Mouse (Mus musculus): Measurements from ENCODE around the gene Lpo. TPM values are rescaled to one million over a fixed set of nuclear protein-coding genes. Genes with fewer than 3 reads are reported as not detected.

Gene Lpo
- polyA plus RNA-seq, 1 experiment from 2014 or later: 1.0 TPM

GRCm38 (mm10) chr11:87801711-87802275 is 26.3 kb downstream of the Lpo start:
- 87% methylated on average over 22 of the region's 22 CpGs for WGBS
- no peaks in the 10 kb centered on the region for H3K36me3 ChIP-seq
- no peak for ATAC-seq (ENCODE audit: low FRiP score)
- no peak overlapping the region for H3K4me2 ChIP-seq
- H3K27ac ChIP-seq (replicated peaks): no peak overlapping the region
- H3K9ac ChIP-seq (replicated peaks): no peak overlapping the region
- no peaks in the 10 kb centered on the region for H3K27me3 ChIP-seq (replicated peaks)
- no peaks in the 10 kb centered on the region for H3K4me1 ChIP-seq
- H3K4me3 ChIP-seq (replicated peaks): no peak overlapping the region
- no peaks in the 10 kb centered on the region for H3K9me3 ChIP-seq (replicated peaks)

DNA sequence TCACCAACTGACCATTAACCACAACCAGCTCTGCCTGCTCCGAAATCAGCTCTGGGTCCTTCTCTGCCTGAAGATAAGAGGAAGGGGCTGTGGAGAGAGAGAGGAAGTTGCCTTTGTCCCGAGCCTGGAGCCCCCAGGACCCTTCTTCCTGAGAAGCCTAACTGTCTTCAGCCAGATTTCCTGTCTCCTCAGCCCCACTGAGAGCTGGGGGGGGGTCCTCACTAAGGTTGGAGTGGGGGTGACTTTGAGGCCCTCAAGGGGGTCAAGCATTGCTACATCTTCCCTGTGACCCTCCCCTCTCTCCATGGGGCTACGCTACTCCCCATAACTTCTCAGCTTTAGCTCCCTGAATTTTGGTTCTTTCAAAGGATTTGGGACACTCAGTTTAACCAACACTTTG is 34.6 kb downstream of the Lpo start, which contains the start of gene Mpo:
Gene Mpo (plus strand): TSS at position 122 of the 400 bp plus-strand sequence.
- Histone ChIP-seq H3K9me3 (replicated peaks) (no peaks in the 10 kb centered on the region), H3K27me3 (replicated peaks) (no peaks in the 10 kb centered on the region), H3K27ac (replicated peaks) (no peak within 1 kb of the TSS), H3K4me2 (no peak within 1 kb of the TSS), H3K36me3 (no peaks in the 10 kb centered on the region), H3K9ac (replicated peaks) (no peak within 1 kb of the TSS), H3K4me1 (no peaks in the 10 kb centered on the region), H3K4me3 (replicated peaks) (no peak within 1 kb of the TSS)
- no peak for ATAC-seq (ENCODE audit: low FRiP score)
- 78% methylated on average over 3 of the region's 3 CpGs for WGBS

DNA sequence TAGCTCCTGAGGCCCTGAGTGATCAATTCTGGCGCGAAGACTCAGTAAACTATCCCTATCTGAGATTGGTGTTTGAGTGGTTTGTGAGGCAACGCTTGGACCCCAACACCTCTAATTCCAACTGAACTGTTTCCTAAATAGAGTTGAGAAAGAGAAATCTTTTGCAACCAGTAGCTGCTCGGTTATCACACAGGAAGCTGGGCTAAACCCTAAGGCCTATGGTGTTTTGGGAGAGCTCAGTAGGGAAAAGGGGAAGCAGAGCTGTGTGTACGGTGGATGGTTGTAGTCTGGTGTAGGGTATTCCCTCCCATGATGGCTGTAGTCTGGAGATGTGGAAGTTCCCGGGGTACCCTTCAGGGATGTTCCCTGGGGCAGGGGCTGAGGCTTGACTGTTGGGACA is 38.0 kb downstream of the Lpo start:
- Histone ChIP-seq H3K27me3 (replicated peaks) (no peaks in the 10 kb centered on the region), H3K9me3 (replicated peaks) (no peaks in the 10 kb centered on the region), H3K4me3 (replicated peaks) (no peak overlapping the region), H3K4me2 (no peak overlapping the region), H3K9ac (replicated peaks) (no peak overlapping the region), H3K36me3 (peaks cover 3% of the 10 kb centered on the region), H3K27ac (replicated peaks) (no peak overlapping the region), H3K4me1 (no peaks in the 10 kb centered on the region)
- WGBS: 88% methylated on average over 6 of the region's 6 CpGs
- no peak for ATAC-seq (ENCODE audit: low FRiP score)

- H3K9me3 ChIP-seq (replicated peaks): no peaks in the 10 kb centered on the region
- H3K36me3 ChIP-seq: peaks cover 59% of the 10 kb centered on the region
Observed at GRCm38 (mm10) chr11:87780130-87780529, 48.0 kb downstream of the Lpo start.

DNA sequence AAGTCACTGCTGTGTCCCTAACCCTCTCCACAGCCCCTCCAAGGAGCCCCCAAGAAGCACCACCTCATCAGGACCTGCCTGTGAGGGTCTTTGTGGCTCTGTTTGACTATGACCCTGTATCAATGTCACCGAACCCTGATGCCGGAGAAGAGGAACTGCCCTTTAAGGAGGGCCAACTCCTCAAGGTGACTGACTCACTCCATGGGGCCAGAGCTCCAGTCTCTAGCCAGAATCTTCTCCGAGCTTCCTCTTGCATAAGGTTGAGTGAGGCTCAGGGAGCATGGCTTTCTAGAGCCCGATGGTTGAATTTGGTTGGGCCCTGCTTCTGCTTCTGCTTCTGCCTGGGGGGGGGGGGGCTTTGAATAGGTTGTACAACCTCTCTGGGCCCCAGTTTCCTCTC is 48.7 kb downstream of the Lpo start:
- Histone ChIP-seq H3K27me3 (replicated peaks) (peaks cover 8% of the 10 kb centered on the region; the same call in 1 of the 2 replicates), H3K9ac (replicated peaks) (no peak overlapping the region), H3K36me3 (peaks cover 52% of the 10 kb centered on the region), H3K4me2 (no peak overlapping the region), H3K9me3 (replicated peaks) (no peaks in the 10 kb centered on the region), H3K4me1 (peaks cover 8% of the 10 kb centered on the region; the same call in 1 of the 2 replicates), H3K27ac (replicated peaks) (no peak overlapping the region), H3K4me3 (replicated peaks) (no peak overlapping the region)
- no peak for ATAC-seq (ENCODE audit: low FRiP score)
- WGBS: 83% methylated on average over 4 of the region's 4 CpGs

More at GRCm38 (mm10) chr11:87780130-87780529, 48.0 kb downstream of the Lpo start:
- Histone ChIP-seq H3K9ac (replicated peaks) (no peak overlapping the region), H3K27ac (replicated peaks) (no peak overlapping the region), H3K27me3 (replicated peaks) (peaks cover 8% of the 10 kb centered on the region; the same call in 1 of the 2 replicates), H3K4me3 (replicated peaks) (no peak overlapping the region), H3K4me2 (no peak overlapping the region), H3K4me1 (peaks cover 8% of the 10 kb centered on the region; the same call in 1 of the 2 replicates)
- ATAC-seq (ENCODE audit: low FRiP score): no peak
- WGBS: 87% methylated on average over 8 of the region's 8 CpGs

DNA sequence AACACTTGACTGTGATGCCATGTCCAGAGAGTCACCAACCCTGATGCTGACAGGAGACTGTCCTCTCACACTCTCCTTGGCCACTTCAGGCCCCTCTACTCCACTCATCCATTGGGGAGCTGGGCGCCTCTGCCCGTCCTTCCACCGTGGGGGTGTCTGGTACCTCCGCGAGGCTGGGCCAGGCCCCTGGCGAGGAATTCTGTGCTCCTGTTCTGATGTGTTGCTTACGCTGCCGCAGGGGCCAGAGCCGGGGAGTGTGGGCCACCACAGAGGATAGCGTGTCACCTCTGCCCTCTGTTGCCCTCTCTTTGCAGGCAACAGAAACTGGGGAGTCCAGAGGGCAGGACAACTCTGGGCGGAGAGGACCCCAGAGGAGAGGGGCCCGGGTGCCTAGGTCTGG is 49.2 kb downstream of the Lpo start:
- Histone ChIP-seq H3K4me3 (replicated peaks) (no peak overlapping the region), H3K4me1 (peaks cover 8% of the 10 kb centered on the region; the same call in 1 of the 2 replicates), H3K36me3 (peaks cover 49% of the 10 kb centered on the region), H3K4me2 (peak overlapping the region; percentile 59), H3K9me3 (replicated peaks) (no peaks in the 10 kb centered on the region), H3K9ac (replicated peaks) (0 out of 2 replicates have a peak overlapping the region, but pooled peaks have one; percentile 3), H3K27ac (replicated peaks) (no peak overlapping the region), H3K27me3 (replicated peaks) (peaks cover 8% of the 10 kb centered on the region; the same call in 1 of the 2 replicates)
- 51% methylated on average over 12 of the region's 12 CpGs for WGBS
- ATAC-seq (ENCODE audit: low FRiP score): 0 out of 2 replicates have a peak, but pooled peaks have one; percentile 7

DNA sequence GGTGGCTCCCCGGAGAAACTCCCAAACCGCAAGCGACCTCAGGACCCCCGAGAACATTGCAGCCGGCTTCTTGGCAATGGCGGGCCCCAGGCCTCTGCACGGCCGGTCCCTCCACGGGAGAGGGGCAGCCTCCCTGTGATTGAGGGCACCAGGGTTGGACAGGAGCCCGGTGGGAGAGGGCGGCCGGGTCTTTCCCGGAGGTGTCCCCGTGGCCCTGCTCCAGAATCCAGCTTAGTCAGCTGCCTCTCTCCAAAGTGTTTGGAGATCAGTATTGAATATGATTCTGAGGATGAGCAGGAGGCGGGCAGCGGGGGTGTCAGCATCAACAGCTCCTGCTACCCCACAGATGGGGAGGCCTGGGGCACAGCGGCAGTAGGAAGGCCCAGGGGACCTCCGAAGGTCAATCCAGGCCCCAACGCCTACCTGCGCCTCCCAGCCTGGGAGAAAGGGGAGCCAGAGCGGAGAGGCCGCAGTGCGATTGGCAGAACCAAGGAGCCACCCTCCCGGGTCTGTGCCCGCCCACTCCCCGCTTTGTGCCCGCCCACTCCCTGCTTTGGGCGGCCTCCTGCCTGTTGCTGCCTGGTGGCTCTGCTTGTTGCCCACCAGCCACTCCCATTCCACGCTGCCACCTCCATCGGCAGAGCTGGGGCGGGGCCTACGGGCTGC is 49.9 kb downstream of the Lpo start:
- no peaks in the 10 kb centered on the region for H3K9me3 ChIP-seq (replicated peaks)
- H3K4me3 ChIP-seq (replicated peaks): peak overlapping the region; percentile 26
- H3K27ac ChIP-seq (replicated peaks): no peak overlapping the region
- WGBS: 14% methylated on average over 31 of the region's 32 CpGs
- H3K4me1 ChIP-seq: peaks cover 8% of the 10 kb centered on the region; the same call in 1 of the 2 replicates
- peak overlapping the region; percentile 59 for H3K4me2 ChIP-seq
- H3K9ac ChIP-seq (replicated peaks): no peak overlapping the region; the same call in 1 of the 2 replicates
- peaks cover 50% of the 10 kb centered on the region for H3K36me3 ChIP-seq
- peaks cover 8% of the 10 kb centered on the region; the same call in 1 of the 2 replicates for H3K27me3 ChIP-seq (replicated peaks)
- ATAC-seq (ENCODE audit: low FRiP score): 0 out of 2 replicates have a peak, but pooled peaks have one; percentile 54

DNA sequence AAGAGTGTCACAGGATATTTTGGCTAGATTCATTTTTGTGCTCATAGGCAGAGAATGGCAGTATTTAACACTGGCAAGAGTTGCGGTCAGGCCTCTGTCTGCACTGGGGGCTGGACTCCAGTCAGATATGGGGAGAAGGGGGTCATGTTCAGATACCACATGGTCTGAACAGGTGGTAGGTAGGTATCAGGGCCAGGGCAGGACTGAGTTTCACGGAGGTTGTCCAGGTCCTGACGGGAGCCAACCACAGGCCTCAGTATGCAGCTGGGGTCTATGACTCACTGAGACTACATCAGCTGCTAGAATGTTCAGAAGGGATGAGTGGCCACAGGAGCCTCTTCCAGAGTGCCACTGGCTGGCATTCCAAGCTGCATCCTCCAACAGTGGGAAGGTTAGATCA is 55.7 kb downstream of the Lpo start:
- Histone ChIP-seq H3K4me1 (no peaks in the 10 kb centered on the region), H3K9me3 (replicated peaks) (no peaks in the 10 kb centered on the region), H3K27me3 (replicated peaks) (no peaks in the 10 kb centered on the region), H3K27ac (replicated peaks) (no peak overlapping the region), H3K4me2 (no peak overlapping the region), H3K4me3 (replicated peaks) (no peak overlapping the region), H3K9ac (replicated peaks) (no peak overlapping the region), H3K36me3 (peaks cover 66% of the 10 kb centered on the region)
- WGBS: 94% methylated on average over 3 of the region's 3 CpGs
- ATAC-seq (ENCODE audit: low FRiP score): no peak

DNA sequence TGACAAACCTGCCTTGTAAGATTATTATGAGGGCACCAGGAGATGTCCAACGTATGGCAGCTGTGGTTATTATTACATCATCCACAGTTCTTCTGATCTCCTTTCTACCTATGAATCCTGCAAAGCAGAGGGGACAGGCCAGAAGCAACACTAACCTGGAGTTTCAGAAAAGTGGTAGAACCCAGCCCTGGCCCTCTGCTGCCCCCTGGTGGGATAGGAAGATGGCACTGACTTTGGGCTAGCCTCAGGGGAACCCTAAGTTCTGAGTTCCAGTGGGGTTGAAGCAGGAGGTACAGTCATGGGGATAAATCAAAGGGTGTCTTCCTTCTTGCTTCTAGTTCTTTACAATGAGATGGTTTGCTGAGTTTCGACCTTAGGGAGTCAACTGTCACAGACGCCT is 57.1 kb downstream of the Lpo start:
- Histone ChIP-seq H3K4me1 (no peaks in the 10 kb centered on the region), H3K4me2 (no peak overlapping the region), H3K27ac (replicated peaks) (no peak overlapping the region), H3K36me3 (peaks cover 60% of the 10 kb centered on the region), H3K9ac (replicated peaks) (no peak overlapping the region), H3K9me3 (replicated peaks) (no peaks in the 10 kb centered on the region), H3K4me3 (replicated peaks) (no peak overlapping the region), H3K27me3 (replicated peaks) (peaks cover 3% of the 10 kb centered on the region)
- WGBS: 70% methylated on average over 3 of the region's 3 CpGs
- no peak for ATAC-seq (ENCODE audit: low FRiP score)

GRCm38 (mm10) chr11:87768745-87769144 is 59.3 kb downstream of the Lpo start:
- 92% methylated on average over 4 of the region's 4 CpGs for WGBS
- peaks cover 55% of the 10 kb centered on the region for H3K36me3 ChIP-seq
- no peak overlapping the region for H3K27ac ChIP-seq (replicated peaks)
- no peak overlapping the region for H3K9ac ChIP-seq (replicated peaks)
- no peak overlapping the region for H3K4me2 ChIP-seq
- H3K9me3 ChIP-seq (replicated peaks): no peaks in the 10 kb centered on the region
- H3K4me3 ChIP-seq (replicated peaks): no peak overlapping the region
- peaks cover 19% of the 10 kb centered on the region for H3K4me1 ChIP-seq
- H3K27me3 ChIP-seq (replicated peaks): peaks cover 10% of the 10 kb centered on the region
- ATAC-seq (ENCODE audit: low FRiP score): no peak

DNA sequence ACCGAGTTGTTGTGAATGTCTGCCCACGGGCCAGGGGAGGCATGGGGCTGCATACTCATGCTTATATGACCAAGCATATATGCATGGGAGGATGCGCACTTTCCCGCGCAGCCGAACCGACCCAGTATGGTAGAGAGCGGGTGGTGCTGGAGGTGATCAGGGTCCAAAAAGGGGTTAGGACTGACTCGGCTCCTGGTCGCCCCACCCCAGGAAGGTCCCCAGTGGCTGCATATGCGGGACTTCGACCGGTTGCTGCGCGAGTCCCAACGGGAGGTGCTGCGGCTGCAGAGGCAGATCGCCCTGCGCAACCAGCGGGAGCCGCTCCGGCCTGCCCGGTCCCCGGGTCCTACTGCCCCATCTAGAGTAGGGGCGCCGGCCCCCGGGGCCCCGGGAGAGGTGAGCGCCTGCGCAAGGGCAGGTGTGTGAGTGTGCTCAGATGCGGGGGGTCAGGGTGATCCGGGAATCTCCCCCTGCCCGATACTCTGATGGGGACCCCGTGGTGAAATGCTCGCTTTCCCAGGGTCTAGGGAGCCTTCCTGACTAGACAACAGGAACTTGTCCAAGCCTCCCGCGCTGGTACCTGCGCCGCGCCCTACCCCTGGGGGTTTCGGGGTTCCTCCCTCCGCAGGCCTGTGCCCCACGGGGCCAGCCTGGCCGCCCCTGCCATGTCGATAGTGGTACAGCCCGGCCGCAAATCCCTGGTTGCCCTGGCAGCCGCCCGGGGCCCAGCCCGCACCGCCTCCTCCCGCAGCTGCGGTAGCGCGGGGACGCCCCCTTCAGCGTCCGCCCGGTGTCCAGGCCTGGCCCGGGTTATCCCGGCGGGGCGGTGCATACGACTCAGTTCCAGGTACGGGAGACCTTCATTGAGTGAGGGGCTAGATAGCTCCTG is 63.9 kb downstream of the Lpo start:
- Histone ChIP-seq H3K9me3 (replicated peaks) (no peaks in the 10 kb centered on the region), H3K27me3 (replicated peaks) (peaks cover 10% of the 10 kb centered on the region), H3K9ac (replicated peaks) (peak overlapping the region; percentile 80), H3K36me3 (peaks cover 22% of the 10 kb centered on the region), H3K4me1 (peaks cover 57% of the 10 kb centered on the region), H3K4me2 (peak overlapping the region; percentile 96), H3K27ac (replicated peaks) (peak overlapping the region; percentile 86), H3K4me3 (replicated peaks) (peak overlapping the region; percentile 71)
- peak; percentile 26 for ATAC-seq (ENCODE audit: low FRiP score)
- WGBS: under 1% methylated on average over 65 of the region's 65 CpGs

Measured in neural tube, embryonic 15.5 days (tissue).